Mouse (Mus musculus) adrenal gland (tissue): Measurements from ENCODE around the gene Bicc1.

Experiments used
- intact Hi-C: fragments of 180-260 bp; cut with DNase I; formaldehyde crosslinking; loops from one replicate; pipeline ENCODE4 v1.15.1; 2025
- long read RNA-seq, 2 experiments: library from polyadenylated mRNA; unstranded; transcript quantifications; one replicate each; pipeline ENCODE4 v2.0.0; 2020; ENCODE audit warnings: borderline replicate concordance in 1 of 2; ENCODE audit not compliant: insufficient replicate concordance in 1 of 2

Bicc1 gene
- long read RNA-seq, experiment 1, partial matches to known transcripts = 3 of 6 reads
- long read RNA-seq, experiment 1, other reads (novel, unspliced or antisense) = 2 of 6 reads
- long read RNA-seq, experiment 2, full-length matches to known transcripts = 1 of 16 reads
- long read RNA-seq, experiment 2, partial matches to known transcripts = 6 of 16 reads
- long read RNA-seq, experiment 2, other reads (novel, unspliced or antisense) = 9 of 16 reads

GRCm38 (mm10) chr10:71159676-71160235 lies at the start of gene Bicc1:
Bicc1 (minus strand) TSS chr10:71159700.
- intact Hi-C loops = no loop called here

DNA sequence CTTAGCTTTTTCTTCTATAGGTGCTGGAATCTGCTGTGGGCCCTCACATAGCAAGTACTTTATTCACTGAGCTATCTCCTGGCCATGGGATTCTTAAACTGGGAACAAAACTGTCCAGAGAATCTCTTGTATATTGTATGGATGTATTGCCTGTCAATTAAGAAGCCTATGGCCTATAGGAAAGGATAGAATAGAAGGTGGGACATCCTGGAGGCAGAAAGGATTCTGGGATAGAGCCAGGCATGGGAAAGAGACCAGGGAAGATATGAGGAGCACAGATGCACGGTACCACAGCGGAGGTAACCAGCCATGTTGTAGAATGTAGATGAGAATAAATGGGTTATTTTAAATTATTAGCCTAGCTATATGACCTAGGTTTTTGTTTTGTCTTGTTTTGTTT lies 42.0 kb upstream of the Bicc1 start:
- intact Hi-C loops = no loop called here

DNA sequence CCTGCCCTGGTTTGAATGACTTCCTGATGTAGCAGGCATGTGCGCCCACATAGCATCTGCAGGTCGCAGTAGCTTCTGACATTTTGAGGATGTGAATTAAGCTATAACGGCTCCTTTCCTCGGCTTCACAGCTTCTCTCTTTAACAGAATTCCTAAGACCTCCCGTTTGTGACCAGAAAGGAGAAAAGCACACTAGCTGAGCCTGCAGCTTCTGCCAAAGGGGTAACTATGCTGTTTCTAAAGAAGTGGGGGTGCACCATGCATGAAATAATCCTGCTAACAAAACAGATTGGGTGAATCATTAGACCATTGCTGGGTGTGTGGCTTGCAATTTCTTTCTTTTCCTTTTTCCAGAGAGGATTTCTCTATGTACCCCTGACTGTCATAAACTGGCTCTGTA lies 41.5 kb upstream of the Bicc1 start:
- intact Hi-C loops = no loop called here

GRCm38 (mm10) chr10:71198676-71199075 lies 39.2 kb upstream of the Bicc1 start:
- intact Hi-C loops = no loop called here

DNA sequence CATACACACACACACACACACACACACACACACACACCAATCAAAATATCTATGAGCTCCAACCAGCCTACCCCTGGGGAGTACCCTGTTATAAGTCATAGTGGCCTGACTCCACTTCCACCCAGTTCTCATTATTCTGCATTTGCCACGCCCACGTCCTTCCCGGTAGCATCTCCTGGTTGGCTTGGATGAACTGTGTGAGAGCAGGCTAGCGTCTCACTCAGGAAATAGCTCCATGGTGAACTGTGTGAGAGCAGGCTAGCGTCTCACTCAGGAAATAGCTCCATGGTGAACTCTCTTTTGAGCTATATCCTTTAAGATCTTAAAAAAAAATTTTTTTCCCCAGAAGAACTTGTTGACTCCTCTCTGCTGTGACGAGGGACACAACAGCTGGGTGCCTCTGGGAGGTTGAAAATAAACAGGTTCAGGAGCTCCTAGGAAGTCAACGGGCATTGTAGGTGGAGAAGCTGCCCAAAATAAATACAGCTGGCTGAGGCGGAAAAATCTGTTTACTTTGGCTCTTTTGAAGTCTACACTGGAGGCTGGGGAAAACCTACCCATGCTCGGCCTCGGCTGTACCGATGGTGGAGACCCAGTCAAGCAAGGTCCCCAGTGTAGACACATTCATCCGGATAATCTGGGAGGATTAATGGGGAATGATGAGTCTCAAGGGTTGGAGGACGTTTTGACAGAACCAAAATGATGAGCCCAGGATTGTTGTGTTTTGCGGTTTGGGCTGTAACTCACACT lies 37.7 kb upstream of the Bicc1 start:
- intact Hi-C loops = no loop called here

DNA sequence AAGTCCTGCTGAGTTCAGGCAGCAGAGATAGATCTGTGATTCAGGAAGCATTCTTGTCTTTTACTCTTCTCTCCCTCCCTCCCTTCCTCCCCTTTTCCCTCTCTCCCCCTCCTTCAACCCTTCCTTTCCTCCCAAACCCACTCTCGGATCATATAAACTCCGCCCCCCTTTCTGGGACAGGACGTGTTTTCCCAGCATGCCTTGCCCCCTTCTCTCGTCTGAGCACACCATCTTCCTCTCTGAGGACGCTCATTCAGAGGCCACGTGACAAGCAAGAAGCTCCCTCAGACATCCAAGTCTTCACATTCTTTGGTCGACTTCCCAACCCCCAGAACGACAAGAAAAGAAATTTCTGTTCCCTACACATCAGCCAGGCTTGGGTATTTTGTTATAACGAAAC lies 36.0 kb upstream of the Bicc1 start:
- intact Hi-C loops = no loop called here

DNA sequence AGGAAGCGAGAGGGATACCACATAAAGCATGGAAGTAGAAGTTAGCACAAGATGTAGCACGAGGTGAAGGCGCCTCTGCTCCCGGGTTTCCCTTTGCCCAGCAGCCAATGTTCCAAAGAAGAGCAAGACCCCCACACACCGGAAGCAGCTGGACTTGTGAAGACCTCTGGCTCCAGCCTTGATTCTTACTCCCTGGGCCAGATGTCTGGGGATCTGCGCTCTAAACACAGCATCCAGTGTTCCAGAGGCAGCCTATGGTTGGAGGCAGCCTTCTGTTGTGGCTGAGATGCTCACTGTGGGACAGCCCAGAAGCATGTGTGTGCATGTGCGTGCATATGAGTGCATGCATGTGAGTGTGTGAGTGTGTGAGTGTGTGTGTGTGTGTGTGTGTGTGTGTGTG lies 35.2 kb upstream of the Bicc1 start:
- intact Hi-C loops = no loop called here

DNA sequence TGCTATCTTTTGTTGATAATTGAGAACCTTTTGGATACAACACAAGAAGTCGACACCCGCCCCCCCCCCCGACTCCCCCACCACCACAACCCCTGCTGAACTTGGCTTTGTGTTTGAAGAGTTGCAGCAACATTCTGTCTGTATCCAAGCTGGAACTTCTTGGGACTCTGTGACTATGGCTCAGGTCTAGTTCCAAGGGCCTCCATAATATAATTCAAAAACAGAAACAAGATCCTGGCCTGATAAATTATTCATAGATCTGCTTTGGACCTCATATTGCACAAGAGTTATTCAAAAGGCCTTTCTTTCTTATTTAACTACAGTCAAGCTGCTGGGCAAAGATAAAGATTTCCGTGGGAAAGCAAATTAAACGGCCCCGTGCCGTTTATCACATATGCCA lies 33.8 kb upstream of the Bicc1 start:
- intact Hi-C loops = no loop called here

DNA sequence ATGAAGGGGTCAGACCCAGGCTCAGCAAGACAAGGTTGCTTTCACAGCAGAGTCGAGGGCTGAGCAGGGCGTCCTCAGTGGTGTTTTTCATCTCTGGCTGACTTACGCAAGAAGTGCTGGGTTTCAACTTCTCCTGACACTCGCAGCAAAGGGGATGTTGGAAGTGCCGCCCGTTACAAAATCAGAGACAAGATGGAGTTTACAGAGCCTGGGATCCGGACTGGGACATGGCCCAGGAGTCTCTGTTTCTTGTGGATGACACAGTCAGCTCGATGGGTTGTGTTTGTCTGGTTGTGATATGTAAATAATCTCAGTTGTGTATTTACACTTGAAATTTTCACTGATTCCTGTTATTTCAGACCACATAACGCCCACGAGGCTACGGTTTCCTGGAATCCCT lies 33.4 kb upstream of the Bicc1 start:
- intact Hi-C loops = no loop called here

DNA sequence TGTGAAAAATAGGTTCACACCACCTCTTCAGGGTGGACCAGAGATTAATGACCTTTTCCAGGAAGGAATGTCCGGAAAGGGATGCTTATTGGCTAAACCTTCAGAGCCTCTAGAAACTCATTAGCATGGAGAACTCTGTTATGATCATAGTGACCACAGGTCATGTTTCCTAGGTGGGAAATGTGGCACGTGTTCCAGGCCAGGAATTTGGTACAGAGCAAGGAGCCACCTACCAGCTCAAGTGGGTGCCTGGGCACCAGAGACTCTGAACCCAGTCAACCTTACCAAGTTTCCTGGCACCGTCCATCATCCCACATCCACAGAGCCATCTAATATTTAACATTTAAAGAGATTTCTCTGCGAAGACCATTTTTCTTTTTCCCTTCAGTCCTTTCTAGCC lies 29.2 kb upstream of the Bicc1 start:
- intact Hi-C loops = no loop called here

DNA sequence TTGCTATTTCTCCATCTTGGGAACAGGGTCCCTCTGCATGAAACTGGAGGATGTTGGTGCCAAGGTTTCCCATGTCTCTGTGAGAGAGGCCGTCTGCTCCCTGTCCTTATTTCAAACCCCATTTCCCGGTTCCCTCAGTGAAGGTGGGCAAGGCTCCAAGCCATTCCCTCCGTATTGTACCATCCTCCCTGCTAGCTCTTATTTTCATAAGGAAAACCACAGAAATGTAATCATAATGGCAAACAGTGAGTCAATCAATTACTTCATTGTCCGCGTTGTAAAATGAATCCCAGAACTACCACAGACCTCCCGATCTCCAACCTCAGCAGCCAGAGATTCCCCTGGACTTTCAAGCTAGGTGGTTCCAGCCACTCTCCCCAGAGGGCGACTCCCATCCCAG lies 25.6 kb upstream of the Bicc1 start:
- intact Hi-C loops = no loop called here

- intact Hi-C loops = no loop called here
Observed at GRCm38 (mm10) chr10:71183339-71184031, 24.0 kb upstream of the Bicc1 start.

- intact Hi-C loops = no loop called here
Observed at GRCm38 (mm10) chr10:71181931-71182330, 22.4 kb upstream of the Bicc1 start.

DNA sequence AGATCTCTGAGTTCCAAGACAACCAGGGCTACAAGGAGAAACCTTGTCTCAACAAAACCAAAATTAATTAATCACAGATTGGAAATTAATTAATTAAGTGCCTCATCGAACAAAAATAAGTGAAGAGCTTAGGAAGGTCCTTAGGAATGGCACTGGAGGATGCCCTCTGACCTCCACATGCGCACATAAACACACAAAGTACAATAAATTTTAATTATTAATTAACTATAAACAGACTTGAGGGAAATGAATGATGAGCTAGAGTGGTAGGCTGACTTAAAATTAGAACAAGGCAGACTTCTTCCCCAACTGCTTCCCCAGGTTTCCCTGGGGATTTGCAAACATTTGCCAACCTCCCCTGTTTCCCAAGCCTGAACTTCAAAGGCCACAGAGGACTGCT lies 21.6 kb upstream of the Bicc1 start:
- intact Hi-C loops = no loop called here

DNA sequence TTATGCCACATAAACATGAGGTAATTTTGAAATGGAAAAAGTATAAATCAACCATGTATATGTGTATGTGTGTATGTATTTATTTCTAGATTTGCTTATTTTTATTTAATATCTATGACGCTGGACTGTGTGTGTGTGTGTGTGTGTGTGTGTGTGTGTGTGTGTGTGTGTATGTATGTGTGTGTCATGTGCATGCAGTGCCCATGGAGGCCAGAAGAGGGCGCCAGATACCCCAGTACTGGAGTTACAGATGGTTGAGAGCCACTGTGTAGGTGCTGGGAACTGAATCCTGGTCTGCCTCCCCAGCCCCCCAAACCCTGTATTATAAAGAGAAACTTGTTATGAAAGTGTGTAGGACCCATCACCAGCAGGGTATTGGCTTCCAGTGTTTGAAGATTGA lies 20.6 kb upstream of the Bicc1 start:
- intact Hi-C loops = no loop called here

- intact Hi-C loops = no loop called here
Observed at GRCm38 (mm10) chr10:71177201-71177600, 17.7 kb upstream of the Bicc1 start.

DNA sequence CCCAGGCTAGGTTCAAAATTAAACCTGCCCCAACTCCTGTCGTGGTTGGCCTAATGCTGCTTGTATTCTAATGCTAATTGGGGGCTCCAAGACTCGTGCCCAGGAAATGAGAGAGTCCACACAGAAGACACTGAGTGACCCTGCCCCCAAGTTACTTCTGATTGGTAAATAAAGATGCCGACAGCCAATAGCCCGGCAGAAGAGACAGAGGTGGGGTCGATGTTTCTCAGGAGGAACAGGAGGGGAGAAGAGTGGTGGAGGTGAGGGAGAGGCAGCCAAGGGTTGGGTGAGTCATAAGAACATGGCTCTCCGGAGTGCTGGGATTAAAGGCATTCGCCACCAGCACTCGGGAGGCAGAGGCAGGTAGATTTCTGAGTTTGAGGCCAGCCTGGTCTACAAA lies 16.8 kb upstream of the Bicc1 start:
- intact Hi-C loops = no loop called here

DNA sequence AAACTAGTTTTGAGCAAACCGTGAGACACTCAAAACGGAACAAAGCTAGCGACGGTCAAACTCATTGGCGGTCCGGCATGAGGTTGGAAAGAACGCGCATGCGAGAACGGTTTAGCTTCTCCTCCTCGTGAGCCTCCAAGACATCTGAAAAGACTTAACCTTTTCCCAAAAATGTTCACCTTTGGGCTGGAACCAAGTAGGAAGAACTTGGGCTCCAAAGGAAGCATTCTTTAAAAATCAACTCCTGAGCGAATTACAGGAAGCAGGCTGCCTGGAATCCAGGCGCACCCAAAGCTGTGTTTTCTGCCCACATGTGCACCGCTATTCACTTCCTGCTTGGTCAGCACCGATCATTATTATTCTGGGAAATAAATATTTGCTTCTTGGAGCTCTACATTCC lies 15.8 kb upstream of the Bicc1 start:
- intact Hi-C loops = no loop called here

DNA sequence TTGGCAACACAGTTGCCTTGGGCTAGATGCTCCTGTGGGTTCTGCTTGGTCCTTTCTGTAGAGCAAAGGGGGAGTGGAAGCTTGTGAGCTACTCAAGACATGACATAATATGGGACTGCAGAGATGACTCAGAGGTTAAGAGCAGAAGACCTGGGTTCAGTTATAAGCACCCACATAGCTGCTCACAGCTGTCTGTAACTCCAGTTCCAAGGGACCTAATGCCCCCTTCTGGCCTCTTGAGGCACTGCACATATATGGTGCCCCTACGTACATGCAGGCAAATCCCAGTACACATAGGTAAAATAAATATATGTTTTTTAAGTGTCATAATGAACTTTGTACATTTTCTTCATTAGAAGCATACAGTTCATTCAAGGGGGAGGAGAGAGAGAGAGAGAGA lies 11.9 kb upstream of the Bicc1 start:
- intact Hi-C loops = no loop called here

DNA sequence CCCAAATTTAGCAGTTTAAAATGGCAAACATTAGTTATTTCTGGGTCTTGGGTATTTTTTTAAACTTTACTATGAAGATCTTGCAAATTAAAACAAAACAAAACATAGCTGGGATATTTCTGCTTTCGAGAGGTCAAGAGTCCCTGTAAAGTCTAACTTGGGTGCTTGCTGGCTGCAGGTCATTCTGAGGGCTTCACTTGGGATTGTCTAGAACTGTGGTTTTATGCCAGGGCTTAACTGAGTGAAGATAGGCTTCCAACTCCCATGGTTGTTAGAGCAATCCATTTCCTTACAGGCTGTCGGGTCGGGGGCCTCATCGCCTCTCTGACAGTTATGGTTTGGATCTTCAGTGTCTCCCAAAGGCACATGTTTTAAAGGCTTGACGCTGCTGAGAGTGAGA lies 11.3 kb upstream of the Bicc1 start:
- intact Hi-C loops = no loop called here

DNA sequence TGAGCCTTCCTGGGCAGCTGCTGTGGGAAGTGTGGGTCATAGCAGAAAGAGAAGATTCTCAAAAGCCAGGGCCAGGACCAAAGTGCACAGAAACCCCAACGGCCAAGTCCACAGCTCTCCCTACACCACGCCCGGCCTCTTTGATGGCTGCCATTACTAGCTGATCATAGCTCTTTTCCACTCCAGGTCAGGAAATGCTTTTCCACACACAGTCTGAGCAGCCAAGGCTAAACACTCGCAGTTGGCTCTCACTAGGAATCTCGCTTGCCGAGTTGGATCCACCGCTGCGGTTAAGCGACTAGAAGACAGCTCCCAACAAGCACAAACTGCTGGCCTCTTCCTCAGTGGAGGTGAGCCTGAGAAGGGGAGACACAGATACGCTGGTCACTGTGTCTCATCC lies 10.3 kb upstream of the Bicc1 start:
- intact Hi-C loops = no loop called here

- intact Hi-C loops = no loop called here
Observed at GRCm38 (mm10) chr10:71169171-71169570, 9.7 kb upstream of the Bicc1 start.
